Mouse (Mus musculus): ENCODE results near the gene Mtrex. TPM values are rescaled to one million over a fixed set of nuclear protein-coding genes. Genes with fewer than 3 reads are reported as not detected.

Gene Mtrex
- polyA plus RNA-seq, 1 experiment from 2014 or later = 57.3 TPM

DNA sequence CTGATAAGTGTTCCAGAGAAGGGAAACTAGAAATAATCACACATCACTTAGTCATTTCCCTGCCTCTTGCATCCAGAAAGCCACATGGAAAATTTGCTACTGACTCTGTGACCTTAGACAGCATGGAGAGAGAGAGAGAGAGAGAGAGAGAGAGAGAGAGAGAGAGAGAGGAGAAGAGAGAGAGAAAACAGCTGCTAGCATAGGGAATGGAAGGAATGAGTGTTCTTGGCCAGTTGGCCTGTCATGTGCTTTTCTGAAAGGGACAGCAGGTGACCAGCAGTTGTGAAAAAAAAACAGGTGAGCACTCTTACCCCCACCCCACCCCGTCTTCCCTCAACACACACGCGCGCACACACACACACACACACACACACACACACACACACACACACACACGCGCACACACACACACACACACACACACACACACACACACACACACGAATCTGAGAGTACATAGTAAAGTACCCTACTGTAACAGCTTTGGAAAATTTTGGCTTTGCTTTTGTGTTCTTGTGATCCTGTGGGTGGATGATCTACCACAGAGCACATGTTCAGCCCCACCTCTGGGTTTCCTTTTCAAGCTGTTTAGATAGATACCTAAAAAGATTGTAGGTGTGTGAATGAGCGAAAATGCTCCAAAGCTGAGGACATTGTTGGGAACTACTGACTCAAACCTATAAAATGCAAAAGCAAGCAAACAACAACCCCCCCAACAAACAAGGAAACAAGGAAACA, 103.1 kb downstream of the Mtrex start:
- Histone ChIP-seq H3K36me3 (ENCODE audit: control insufficient read depth, insufficient read depth, low read length) (no peaks in the 10 kb centered on the region), H3K27ac (ENCODE audit: low read length) (no peak overlapping the region), H3K9ac (ENCODE audit: low read depth, low read length) (no peak overlapping the region), H3K27me3 (ENCODE audit: control insufficient read depth, insufficient read depth, low read depth, low read length) (no peaks in the 10 kb centered on the region), H3K4me3 (ENCODE audit: low read depth, low read length) (no peak overlapping the region), H3K9me3 (replicated peaks; ENCODE audit: control insufficient read depth, low read length, poor library complexity, severe bottlenecking) (no peaks in the 10 kb centered on the region), H3K4me1 (ENCODE audit: control insufficient read depth, insufficient read depth, low read length) (no peaks in the 10 kb centered on the region), H3K4me2 (ENCODE audit: low read length) (no peak overlapping the region)
- no peak for ATAC-seq
- 66% methylated on average over 8 of the region's 8 CpGs for WGBS

DNA sequence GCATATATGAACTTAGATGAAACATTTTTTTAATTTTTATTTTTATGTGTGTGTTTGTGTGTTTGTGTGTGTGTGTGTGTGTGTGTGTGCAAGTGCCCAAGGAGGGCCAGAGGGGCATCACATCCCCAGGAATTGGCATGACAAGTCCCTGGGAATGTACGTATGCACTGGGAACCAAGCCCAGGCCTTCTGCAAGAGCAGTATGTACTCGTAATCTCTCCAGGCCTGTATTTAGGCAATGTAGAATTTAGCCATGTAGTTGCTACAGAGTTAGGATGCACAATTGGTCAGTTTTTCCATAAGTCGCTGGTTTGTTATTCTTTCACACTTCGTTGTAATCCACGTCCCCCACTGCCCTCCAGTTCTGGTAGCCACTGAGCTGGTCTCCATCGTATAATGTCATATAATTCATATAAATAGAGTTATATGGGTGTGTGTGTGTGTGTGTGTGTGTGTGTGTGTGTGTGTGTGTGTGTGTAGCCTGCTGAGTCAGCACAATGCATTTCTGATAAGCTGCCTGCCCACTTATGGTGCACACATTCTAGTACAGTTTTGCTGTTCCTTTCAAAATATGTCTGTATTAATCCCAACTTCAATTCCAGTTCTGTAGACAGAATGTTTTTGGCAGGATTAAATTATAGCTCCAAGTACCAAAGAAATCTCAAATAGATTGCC, 103.8 kb downstream of the Mtrex start:
- H3K4me3 ChIP-seq (ENCODE audit: low read depth, low read length) = no peak overlapping the region
- no peaks in the 10 kb centered on the region for H3K9me3 ChIP-seq (replicated peaks; ENCODE audit: control insufficient read depth, low read length, poor library complexity, severe bottlenecking)
- H3K27ac ChIP-seq (ENCODE audit: low read length) = no peak overlapping the region
- no peaks in the 10 kb centered on the region for H3K4me1 ChIP-seq (ENCODE audit: control insufficient read depth, insufficient read depth, low read length)
- 93% methylated on average over 6 of the region's 6 CpGs for WGBS
- H3K36me3 ChIP-seq (ENCODE audit: control insufficient read depth, insufficient read depth, low read length) = no peaks in the 10 kb centered on the region
- no peaks in the 10 kb centered on the region for H3K27me3 ChIP-seq (ENCODE audit: control insufficient read depth, insufficient read depth, low read depth, low read length)
- no peak for ATAC-seq
- H3K4me2 ChIP-seq (ENCODE audit: low read length) = no peak overlapping the region
- H3K9ac ChIP-seq (ENCODE audit: low read depth, low read length) = no peak overlapping the region

- Histone ChIP-seq H3K27ac (ENCODE audit: low read length) (no peak overlapping the region), H3K9me3 (replicated peaks; ENCODE audit: control insufficient read depth, low read length, poor library complexity, severe bottlenecking) (no peaks in the 10 kb centered on the region), H3K4me3 (ENCODE audit: low read depth, low read length) (no peak overlapping the region), H3K36me3 (ENCODE audit: control insufficient read depth, insufficient read depth, low read length) (no peaks in the 10 kb centered on the region), H3K4me1 (ENCODE audit: control insufficient read depth, insufficient read depth, low read length) (no peaks in the 10 kb centered on the region), H3K4me2 (ENCODE audit: low read length) (no peak overlapping the region), H3K9ac (ENCODE audit: low read depth, low read length) (no peak overlapping the region), H3K27me3 (ENCODE audit: control insufficient read depth, insufficient read depth, low read depth, low read length) (no peaks in the 10 kb centered on the region)
- WGBS = 86% methylated on average over 2 of the region's 3 CpGs
- ATAC-seq = no peak
Measured at GRCm38 (mm10) chr13:112822413-112822812, 104.8 kb downstream of the Mtrex start.

DNA sequence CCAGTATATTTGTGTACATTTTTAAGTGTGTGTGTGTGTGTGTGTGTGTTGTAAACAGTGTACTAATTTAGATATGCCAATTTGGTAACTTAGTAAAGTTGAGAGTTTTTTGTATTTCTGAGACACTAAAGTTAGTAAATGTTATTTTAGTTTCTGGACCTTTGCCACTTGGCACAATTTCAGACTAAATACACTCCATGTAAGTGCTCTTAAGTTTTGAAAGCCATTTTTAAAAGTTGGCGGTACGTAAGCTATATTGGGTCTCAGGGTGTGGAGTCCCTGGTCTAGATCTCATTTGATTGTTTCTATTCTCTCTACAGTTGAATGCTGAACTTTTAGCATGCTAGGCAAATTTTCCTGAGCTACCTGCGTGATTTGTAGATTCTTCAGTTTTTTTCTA, 109.1 kb downstream of the Mtrex start:
- no peaks in the 10 kb centered on the region for H3K36me3 ChIP-seq (ENCODE audit: control insufficient read depth, insufficient read depth, low read length)
- no peak overlapping the region for H3K4me3 ChIP-seq (ENCODE audit: low read depth, low read length)
- no peak for ATAC-seq
- no peak overlapping the region for H3K27ac ChIP-seq (ENCODE audit: low read length)
- H3K9me3 ChIP-seq (replicated peaks; ENCODE audit: control insufficient read depth, low read length, poor library complexity, severe bottlenecking) = no peaks in the 10 kb centered on the region
- no peak overlapping the region for H3K9ac ChIP-seq (ENCODE audit: low read depth, low read length)
- H3K4me1 ChIP-seq (ENCODE audit: control insufficient read depth, insufficient read depth, low read length) = no peaks in the 10 kb centered on the region
- H3K4me2 ChIP-seq (ENCODE audit: low read length) = no peak overlapping the region
- 87% methylated on average over 3 of the region's 3 CpGs for WGBS
- no peaks in the 10 kb centered on the region for H3K27me3 ChIP-seq (ENCODE audit: control insufficient read depth, insufficient read depth, low read depth, low read length)

Other genes starting within 250 kb of the Mtrex start
- 58.7 and 69.5 TPM in 2 replicates for gene Plpp1, start 126.6 kb downstream of the Mtrex start, polyA plus RNA-seq (2015; fragmentation: Nextera tagmentation; extraction: Ambion mirVana)
- gene Dhx29, start 56 bp upstream of the Mtrex start, polyA plus RNA-seq (2015; fragmentation: Nextera tagmentation; extraction: Ambion mirVana) = 30.0 and 30.4 TPM in 2 replicates
- gene Ccno, start 60.4 kb upstream of the Mtrex start, polyA plus RNA-seq (2015; fragmentation: Nextera tagmentation; extraction: Ambion mirVana) = 1.2 and 1.5 TPM in 2 replicates
- 0.53 and 0.57 TPM in 2 replicates for gene Mcidas, start 66.4 kb upstream of the Mtrex start, polyA plus RNA-seq (2015; fragmentation: Nextera tagmentation; extraction: Ambion mirVana)
- gene Cdc20b, start 107.7 kb upstream of the Mtrex start, polyA plus RNA-seq (2015; fragmentation: Nextera tagmentation; extraction: Ambion mirVana) = 0.51 and 0.55 TPM in 2 replicates
- 38.4 and 40.5 TPM in 2 replicates for gene Gpx8, start 119.0 kb upstream of the Mtrex start, polyA plus RNA-seq (2015; fragmentation: Nextera tagmentation; extraction: Ambion mirVana)
- not detected in 2 replicates for gene Gzma, start 173.6 kb upstream of the Mtrex start, polyA plus RNA-seq (2015; fragmentation: Nextera tagmentation; extraction: Ambion mirVana)

Measured in midbrain, embryonic 16.5 days (tissue).